Mouse (Mus musculus) kidney, adult 2 months (tissue): Measurements from ENCODE around the gene Wdr13. TPM values are rescaled to one million over a fixed set of nuclear protein-coding genes. Genes with fewer than 3 reads are reported as not detected.

Experiments used
- DNase-seq: peaks from one replicate; pipeline ENCODE4 v3.0.0; 2021
- H3K27ac ChIP-seq: fragments of 200-500 bp; 2 replicates; pipeline ENCODE4 v1.5.1; 2012; ENCODE audit warnings: low read depth, low read length, control low read depth, inconsistent platforms; ENCODE audit not compliant: insufficient read depth
- H3K27me3 ChIP-seq: fragments of 200-500 bp; replicated peaks from 2 replicates; pipeline ENCODE4 v1.6.1; 2012; ENCODE audit warnings: mild to moderate bottlenecking, moderate library complexity, low read length, inconsistent platforms; ENCODE audit not compliant: control insufficient read depth, insufficient read depth
- H3K36me3 ChIP-seq: fragments of 200-500 bp; 2 replicates; pipeline ENCODE4 v1.6.1; 2012; ENCODE audit warnings: mild to moderate bottlenecking, moderate library complexity, low read length, inconsistent platforms; ENCODE audit not compliant: control insufficient read depth, insufficient read depth
- H3K4me1 ChIP-seq: fragments of 200-500 bp; 2 replicates; pipeline ENCODE4 v1.6.1; 2011; ENCODE audit warnings: low read length; ENCODE audit not compliant: control insufficient read depth, insufficient read depth
- H3K4me3 ChIP-seq: fragments of 200-500 bp; 2 replicates; pipeline ENCODE4 v1.5.1; 2011; ENCODE audit warnings: mild to moderate bottlenecking, low read depth, low read length, control low read depth; ENCODE audit not compliant: insufficient read depth
- CTCF ChIP-seq: fragments of 200-500 bp; conservative IDR thresholded peaks from 2 replicates; pipeline ENCODE4 v1.5.1; 2011; ENCODE audit warnings: low read depth, mild to moderate bottlenecking, control low read depth, low read length, moderate library complexity, mixed read lengths; ENCODE audit not compliant: insufficient read depth, insufficient read length
- POLR2A ChIP-seq: fragments of 200-500 bp; IDR thresholded peaks from one replicate; pipeline ENCODE4 v1.6.1; 2011; ENCODE audit warnings: low read depth, low read length, control low read depth
- WGBS: fragments of 180-500 bp; shearing (Covaris S2); methylation state at CpG from one replicate; pipeline ENCODE4 v1.1.7; 2018; 5-methylcytosine and 5-hydroxymethylcytosine counted together
- polyA plus RNA-seq: library from polyadenylated mRNA; depleted of rRNA; stranded (reverse); fragments of >200 nt; gene quantifications from 2 replicates; pipeline ENCODE4 v1.2.3, GENCODE M21; 2012; rRNA removed

Wdr13 gene
- polyA plus RNA-seq = 58.4 and 84.2 TPM in 2 replicates

DNA sequence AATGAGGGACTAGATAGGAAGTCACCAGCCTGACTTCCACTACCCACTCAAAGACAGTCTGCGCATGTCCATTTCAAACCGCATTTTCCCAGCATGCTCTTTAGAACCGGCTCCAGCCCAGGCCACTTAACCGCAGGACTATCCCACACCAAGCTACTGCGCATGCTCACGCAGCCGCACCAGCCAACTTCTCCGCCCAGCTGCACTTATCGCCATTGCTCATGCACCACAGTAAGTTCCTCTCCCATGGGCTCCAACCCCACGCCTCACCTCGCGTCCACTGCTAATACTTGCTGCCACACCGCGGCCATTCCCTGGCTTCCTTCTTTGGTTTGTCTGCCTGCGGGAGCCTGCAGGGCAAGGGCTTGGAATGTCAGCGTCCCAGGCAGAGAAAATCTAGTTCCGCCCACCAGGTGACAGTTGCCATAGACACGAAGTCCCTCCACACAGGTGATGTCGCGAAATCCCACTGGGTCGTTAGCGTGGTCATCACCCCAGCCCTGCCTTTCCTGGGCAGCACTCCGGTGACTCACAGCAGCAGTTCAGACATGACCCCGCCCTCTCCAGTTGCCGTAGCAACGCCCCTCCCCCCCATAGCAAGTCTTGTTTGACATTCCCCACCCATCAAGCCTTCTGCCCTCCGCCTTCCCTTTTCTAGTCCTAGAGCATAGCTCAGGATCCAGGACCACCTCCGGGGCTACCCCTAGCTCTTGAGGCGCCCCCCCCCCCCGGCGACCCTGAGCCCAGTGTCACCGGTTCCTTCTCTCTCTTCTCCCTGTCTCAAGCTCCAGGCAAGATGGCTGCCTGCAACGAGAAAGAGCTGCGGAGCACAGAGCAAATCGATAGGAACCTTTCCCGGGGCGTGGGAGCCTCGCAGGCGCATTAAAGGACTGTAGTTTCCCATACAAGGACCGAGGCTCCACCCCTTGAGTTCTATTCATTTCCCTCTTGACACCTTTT, at the start of gene Wdr13:
Wdr13 (minus strand) TSS at position 876 of the 960 bp plus-strand sequence.
- TF ChIP-seq CTCF (no peak), POLR2A (no peak)
- Histone ChIP-seq H3K4me1 (peaks cover 4% of the 10 kb centered on the region; the same call in 1 of the 2 replicates), H3K4me3 (peak within 1 kb of the TSS; percentile 69), H3K27ac (peak within 1 kb of the TSS; percentile 96), H3K27me3 (no peaks in the 10 kb centered on the region), H3K36me3 (no peaks in the 10 kb centered on the region)
- WGBS = 1% methylated on average over 38 of the region's 40 CpGs
- peak; percentile 95 for DNase-seq

DNA sequence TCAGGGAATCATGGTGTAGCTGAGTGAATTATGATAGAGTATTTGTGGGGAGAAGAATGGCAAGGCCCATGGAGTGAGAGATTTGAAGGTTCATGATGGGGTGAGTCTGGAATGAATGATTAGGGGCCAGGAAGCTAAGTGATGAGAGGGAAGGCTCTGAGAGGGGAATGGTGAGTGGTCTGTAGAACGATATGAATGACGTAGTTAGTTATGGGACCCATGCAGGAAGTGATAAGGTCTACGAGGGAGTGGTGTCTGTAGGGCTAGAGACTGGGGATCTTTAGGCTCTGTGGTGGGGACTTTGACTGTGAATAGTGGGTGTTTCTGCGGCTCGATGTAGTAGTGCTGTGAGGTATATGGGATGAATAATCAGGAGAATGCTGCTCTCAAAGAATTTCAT, 47.0 kb upstream of the Wdr13 start:
- 91% methylated on average over 5 of the region's 5 CpGs for WGBS
- Histone ChIP-seq H3K36me3 (no peaks in the 10 kb centered on the region; the same call in 1 of the 2 replicates), H3K4me1 (no peaks in the 10 kb centered on the region; the same call in 1 of the 2 replicates), H3K27ac (no peak overlapping the region), H3K4me3 (no peak overlapping the region), H3K27me3 (no peaks in the 10 kb centered on the region)
- TF ChIP-seq CTCF (no peak), POLR2A (no peak)
- DNase-seq = no peak

GRCm38 (mm10) chrX:8178871-8179270, 46.2 kb upstream of the Wdr13 start:
- no peak for TF ChIP-seq CTCF
- TF ChIP-seq POLR2A = no peak
- no peak for DNase-seq
- 77% methylated on average over 2 of the region's 2 CpGs for WGBS

DNA sequence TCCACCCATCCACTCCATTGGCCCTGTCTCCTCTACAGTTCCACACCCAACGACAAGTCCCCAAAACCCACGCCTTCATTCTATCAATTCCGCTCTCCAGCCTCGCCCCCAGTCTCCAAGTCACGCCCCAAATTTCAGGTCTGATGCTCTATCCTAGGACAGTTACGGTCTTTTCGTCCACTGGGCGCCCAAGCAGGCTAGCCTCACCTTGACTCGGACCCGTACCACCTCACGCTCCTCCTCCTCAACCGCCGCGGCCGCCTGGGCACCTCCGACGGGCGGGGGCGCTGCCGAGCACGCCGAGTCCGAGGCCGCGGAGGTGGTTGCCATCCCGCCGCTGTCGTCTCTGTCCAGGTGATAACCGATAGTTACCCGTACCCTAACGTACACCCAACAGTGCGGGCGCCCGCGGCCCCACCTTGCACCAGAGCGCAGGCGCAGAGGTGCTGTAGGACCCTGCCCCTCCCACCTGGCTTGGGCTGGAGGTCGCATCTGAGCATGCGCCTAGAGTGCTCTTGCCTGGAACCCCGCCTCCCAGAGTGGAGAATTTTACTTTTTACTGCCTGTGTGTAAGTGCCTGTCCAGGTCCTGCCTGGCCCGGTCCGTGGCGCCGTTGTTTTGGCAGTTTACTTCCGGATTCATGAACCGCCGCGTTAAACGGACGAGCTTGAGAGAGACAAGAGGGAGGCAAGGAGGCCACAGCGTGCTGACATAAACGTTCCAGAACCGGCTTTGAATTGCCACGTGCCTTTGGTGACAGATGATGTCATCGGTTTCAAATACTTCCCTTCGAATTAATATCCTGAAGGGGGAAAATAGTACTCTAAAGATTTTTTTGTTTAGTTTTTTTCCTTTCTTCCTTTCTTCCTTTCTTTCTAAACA, 43.1 kb upstream of the Wdr13 start, which contains the start of gene Tbc1d25:
Tbc1d25 (minus strand) TSS at position 678 of the 882 bp plus-strand sequence.
- WGBS = under 1% methylated on average over 56 of the region's 56 CpGs
- Histone ChIP-seq H3K4me1 (no peaks in the 10 kb centered on the region), H3K36me3 (no peaks in the 10 kb centered on the region), H3K27ac (peak within 1 kb of the TSS; percentile 54; the same call in 1 of the 2 replicates), H3K4me3 (peak within 1 kb of the TSS; percentile 82), H3K27me3 (no peaks in the 10 kb centered on the region)
- TF ChIP-seq CTCF (0 out of 2 replicates have a peak, but pooled peaks have one; percentile 21), POLR2A (no peak)
- DNase-seq = peak; percentile 96

More at GRCm38 (mm10) chrX:8178871-8179270, 46.2 kb upstream of the Wdr13 start:
- H3K4me3 ChIP-seq = no peak overlapping the region
- H3K27me3 ChIP-seq = no peaks in the 10 kb centered on the region
- H3K36me3 ChIP-seq = no peaks in the 10 kb centered on the region
- no peak overlapping the region for H3K27ac ChIP-seq
- H3K4me1 ChIP-seq = no peaks in the 10 kb centered on the region; the same call in 1 of the 2 replicates

GRCm38 (mm10) chrX:8175169-8175503, 42.4 kb upstream of the Wdr13 start:
- peak overlapping the region; percentile 82 for H3K4me3 ChIP-seq
- no peak for TF ChIP-seq CTCF
- no peak for TF ChIP-seq POLR2A
- no peaks in the 10 kb centered on the region for H3K36me3 ChIP-seq
- no peaks in the 10 kb centered on the region for H3K27me3 ChIP-seq
- WGBS = 1% methylated on average over 4 of the region's 4 CpGs
- DNase-seq = no peak
- H3K27ac ChIP-seq = no peak overlapping the region
- no peaks in the 10 kb centered on the region for H3K4me1 ChIP-seq

- TF ChIP-seq POLR2A (no peak), CTCF (no peak)
- H3K27me3 ChIP-seq = no peaks in the 10 kb centered on the region
- 96% methylated on average over 10 of the region's 10 CpGs for WGBS
Measured at GRCm38 (mm10) chrX:8167716-8168647, 35.3 kb upstream of the Wdr13 start.

More at GRCm38 (mm10) chrX:8167716-8168647, 35.3 kb upstream of the Wdr13 start:
- Histone ChIP-seq H3K4me3 (no peak overlapping the region), H3K27ac (no peak overlapping the region), H3K36me3 (peaks cover 1% of the 10 kb centered on the region; the same call in 1 of the 2 replicates), H3K4me1 (no peaks in the 10 kb centered on the region)
- no peak for DNase-seq
